Mouse (Mus musculus): ENCODE results near the gene Elovl7.

DNA sequence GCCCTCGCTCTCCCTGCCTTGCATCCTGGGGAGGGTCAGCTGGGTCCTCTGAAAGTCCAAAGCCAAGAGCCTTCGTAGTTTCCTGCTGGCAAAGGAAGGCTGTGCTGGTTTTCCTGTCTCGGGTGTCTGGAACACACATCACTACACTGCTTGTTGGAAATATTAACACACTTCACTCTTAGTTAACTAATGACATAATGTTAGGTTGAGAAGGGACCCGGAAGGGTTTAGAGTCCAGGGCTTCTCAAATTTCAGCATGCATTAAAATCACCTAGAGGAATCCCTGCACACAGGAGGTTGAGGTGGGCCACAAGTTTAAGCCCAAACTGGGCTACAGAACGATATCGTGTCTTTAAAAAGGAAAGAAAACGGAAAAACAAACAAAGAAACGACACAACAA is 58.1 kb downstream of the Elovl7 start:
- TF ChIP-seq CTCF (IDR thresholded peaks at IDR 0.05; ENCODE audit: low read depth, low read length): no peak
- TF ChIP-seq POLR2A (IDR thresholded peaks at IDR 0.05; ENCODE audit: borderline replicate concordance, low read depth, low read length): no peak

All from bone marrow macrophage, adult 2 months (primary cell).